Mouse (Mus musculus): ENCODE measurements around the gene Acvr1. TPM values are rescaled to one million over a fixed set of nuclear protein-coding genes. Genes with fewer than 3 reads are reported as not detected.
A peak's percentile ranks its signal among the peaks of the same experiment; 100 is the strongest.

Acvr1 gene
- polyA plus RNA-seq, 1 experiment from 2014 or later = 4.6 TPM

DNA sequence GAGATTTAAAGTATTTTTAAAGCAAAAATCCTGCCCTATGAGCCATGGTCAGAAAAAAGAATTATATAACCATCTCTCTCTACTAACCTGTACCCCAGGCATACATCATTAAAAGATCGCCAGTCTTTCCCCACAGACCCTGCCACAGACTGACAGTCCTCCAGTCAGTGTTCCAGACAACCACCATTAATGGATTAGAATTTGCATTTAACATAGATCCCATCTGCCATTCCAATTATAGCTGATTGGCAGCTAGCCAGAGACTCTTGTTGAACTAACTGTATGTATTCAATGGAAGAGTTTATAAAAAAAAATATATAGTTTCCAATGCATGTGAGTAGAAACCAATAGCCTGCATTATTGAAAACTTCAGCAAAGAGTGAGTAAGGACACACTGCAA lies 187.5 kb downstream of the Acvr1 start:
- WGBS = 64% methylated on average over 1 of the region's 1 CpGs
- H3K4me3 ChIP-seq (ENCODE audit: low read length) = no peak overlapping the region
- no peaks in the 10 kb centered on the region; the same call in 1 of the 2 replicates for H3K9me3 ChIP-seq (ENCODE audit: control insufficient read depth, low read length)
- no peaks in the 10 kb centered on the region for H3K27me3 ChIP-seq (replicated peaks; ENCODE audit: control insufficient read depth, insufficient read depth, low read length)
- H3K27ac ChIP-seq (ENCODE audit: low read length) = no peak overlapping the region
- ATAC-seq = no peak
- H3K9ac ChIP-seq (ENCODE audit: low read depth, low read length) = no peak overlapping the region
- H3K36me3 ChIP-seq (ENCODE audit: control insufficient read depth, insufficient read depth, low read length) = no peaks in the 10 kb centered on the region
- no peaks in the 10 kb centered on the region for H3K4me1 ChIP-seq (ENCODE audit: control insufficient read depth, insufficient read depth, low read length)
- no peak overlapping the region for H3K4me2 ChIP-seq (ENCODE audit: low read depth, low read length)

GRCm38 (mm10) chr2:58377417-58378130 lies 189.4 kb downstream of the Acvr1 start:
- H3K27ac ChIP-seq (ENCODE audit: low read length) = no peak overlapping the region
- ATAC-seq = peak; percentile 44; the same call in 1 of the 2 replicates
- no peaks in the 10 kb centered on the region for H3K36me3 ChIP-seq (ENCODE audit: control insufficient read depth, insufficient read depth, low read length)
- no peak overlapping the region for H3K9ac ChIP-seq (ENCODE audit: low read depth, low read length)
- no peak overlapping the region for H3K4me3 ChIP-seq (ENCODE audit: low read length)
- H3K27me3 ChIP-seq (replicated peaks; ENCODE audit: control insufficient read depth, insufficient read depth, low read length) = no peaks in the 10 kb centered on the region
- WGBS = 58% methylated on average over 9 of the region's 9 CpGs
- no peak overlapping the region for H3K4me2 ChIP-seq (ENCODE audit: low read depth, low read length)
- no peaks in the 10 kb centered on the region; the same call in 1 of the 2 replicates for H3K9me3 ChIP-seq (ENCODE audit: control insufficient read depth, low read length)
- no peaks in the 10 kb centered on the region for H3K4me1 ChIP-seq (ENCODE audit: control insufficient read depth, insufficient read depth, low read length)

DNA sequence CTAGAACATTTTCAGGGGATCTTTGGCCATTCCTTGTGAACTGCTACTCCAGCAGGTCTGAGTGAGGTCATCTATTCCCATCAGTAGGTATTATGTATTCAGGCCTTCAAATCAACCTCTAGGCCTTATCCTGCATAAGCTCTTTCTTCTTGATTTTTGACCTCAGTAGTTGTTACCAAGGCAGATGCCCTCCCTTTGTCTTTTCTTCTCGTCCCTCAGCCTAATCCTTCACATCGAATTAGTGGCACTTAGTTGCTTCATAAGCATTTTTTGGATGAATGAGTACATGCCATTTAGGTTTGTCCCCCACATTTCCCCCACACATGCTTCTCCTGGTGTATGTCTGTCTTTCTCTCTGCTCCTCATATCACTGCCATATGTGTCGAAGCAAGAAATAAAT lies 200.8 kb downstream of the Acvr1 start:
- 78% methylated on average over 3 of the region's 3 CpGs for WGBS
- Histone ChIP-seq H3K4me2 (ENCODE audit: low read depth, low read length) (no peak overlapping the region), H3K9ac (ENCODE audit: low read depth, low read length) (no peak overlapping the region), H3K4me1 (ENCODE audit: control insufficient read depth, insufficient read depth, low read length) (no peaks in the 10 kb centered on the region), H3K4me3 (ENCODE audit: low read length) (no peak overlapping the region), H3K27me3 (replicated peaks; ENCODE audit: control insufficient read depth, insufficient read depth, low read length) (no peaks in the 10 kb centered on the region), H3K27ac (ENCODE audit: low read length) (no peak overlapping the region), H3K9me3 (ENCODE audit: control insufficient read depth, low read length) (no peaks in the 10 kb centered on the region), H3K36me3 (ENCODE audit: control insufficient read depth, insufficient read depth, low read length) (no peaks in the 10 kb centered on the region)
- no peak for ATAC-seq

DNA sequence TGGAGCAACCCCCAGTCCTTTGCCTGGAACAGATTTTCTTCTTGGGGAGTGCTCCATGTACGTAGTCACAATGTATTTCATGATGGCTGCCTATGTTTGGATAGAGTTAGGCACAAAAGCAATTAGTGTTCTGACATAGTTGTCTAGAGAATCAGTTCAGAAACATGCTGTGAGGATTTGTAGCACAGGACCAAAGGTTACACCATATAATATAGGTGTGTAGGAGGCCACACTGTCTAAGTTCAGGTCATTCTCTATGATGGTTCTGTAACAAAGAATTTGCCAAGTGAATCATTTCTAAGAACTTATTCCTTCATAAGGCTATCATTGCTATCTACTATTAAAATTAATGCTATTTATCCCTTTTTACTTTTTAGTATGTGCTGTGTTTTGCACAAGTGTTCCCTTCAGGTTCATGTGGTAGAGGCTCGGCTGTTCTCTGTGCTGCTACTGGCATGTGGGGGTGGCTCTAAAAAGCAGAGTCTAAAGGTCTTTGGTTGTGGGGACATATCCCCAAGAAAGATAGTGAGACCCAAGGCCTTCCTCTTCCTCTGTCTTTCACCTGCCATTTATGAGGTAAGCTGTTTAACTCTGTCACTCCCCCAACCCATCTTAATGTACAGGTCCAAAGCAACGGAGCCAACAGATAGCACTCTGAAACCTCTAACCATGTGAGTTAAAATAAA lies 205.5 kb downstream of the Acvr1 start:
- H3K4me2 ChIP-seq (ENCODE audit: low read depth, low read length) = no peak overlapping the region
- no peaks in the 10 kb centered on the region for H3K36me3 ChIP-seq (ENCODE audit: control insufficient read depth, insufficient read depth, low read length)
- H3K9me3 ChIP-seq (ENCODE audit: control insufficient read depth, low read length) = no peaks in the 10 kb centered on the region
- peak; percentile 88 for ATAC-seq
- peak overlapping the region; percentile 61 for H3K27ac ChIP-seq (ENCODE audit: low read length)
- H3K27me3 ChIP-seq (replicated peaks; ENCODE audit: control insufficient read depth, insufficient read depth, low read length) = no peaks in the 10 kb centered on the region
- 78% methylated on average over 3 of the region's 3 CpGs for WGBS
- no peak overlapping the region for H3K4me3 ChIP-seq (ENCODE audit: low read length)
- peaks cover 6% of the 10 kb centered on the region; the same call in 1 of the 2 replicates for H3K4me1 ChIP-seq (ENCODE audit: control insufficient read depth, insufficient read depth, low read length)
- H3K9ac ChIP-seq (ENCODE audit: low read depth, low read length) = no peak overlapping the region

DNA sequence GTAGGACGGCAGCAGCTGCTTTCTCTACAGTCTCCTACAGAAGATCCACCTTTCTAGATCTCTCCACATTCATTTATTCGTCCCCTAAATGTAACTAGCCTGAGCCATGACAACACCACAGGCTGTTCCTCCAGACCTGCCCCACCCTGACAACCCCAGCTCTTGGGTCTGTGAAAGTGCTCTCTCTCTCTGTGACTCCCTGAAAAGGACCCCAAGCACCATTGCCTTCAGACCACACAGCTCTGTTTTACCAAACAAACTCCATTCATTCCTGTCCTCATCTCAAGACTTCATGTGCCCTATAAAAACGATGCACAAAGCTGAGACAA lies 208.9 kb downstream of the Acvr1 start:
- peaks cover 9% of the 10 kb centered on the region; the same call in 1 of the 2 replicates for H3K4me1 ChIP-seq (ENCODE audit: control insufficient read depth, insufficient read depth, low read length)
- WGBS = 17% methylated on average over 3 of the region's 3 CpGs
- H3K4me3 ChIP-seq (ENCODE audit: low read length) = peak overlapping the region; percentile 73
- ATAC-seq = peak; percentile 15
- H3K9ac ChIP-seq (ENCODE audit: low read depth, low read length) = peak overlapping the region; percentile 76
- H3K4me2 ChIP-seq (ENCODE audit: low read depth, low read length) = peak overlapping the region; percentile 98
- H3K27me3 ChIP-seq (replicated peaks; ENCODE audit: control insufficient read depth, insufficient read depth, low read length) = no peaks in the 10 kb centered on the region
- no peak overlapping the region for H3K27ac ChIP-seq (ENCODE audit: low read length)
- H3K36me3 ChIP-seq (ENCODE audit: control insufficient read depth, insufficient read depth, low read length) = no peaks in the 10 kb centered on the region
- H3K9me3 ChIP-seq (ENCODE audit: control insufficient read depth, low read length) = no peaks in the 10 kb centered on the region

DNA sequence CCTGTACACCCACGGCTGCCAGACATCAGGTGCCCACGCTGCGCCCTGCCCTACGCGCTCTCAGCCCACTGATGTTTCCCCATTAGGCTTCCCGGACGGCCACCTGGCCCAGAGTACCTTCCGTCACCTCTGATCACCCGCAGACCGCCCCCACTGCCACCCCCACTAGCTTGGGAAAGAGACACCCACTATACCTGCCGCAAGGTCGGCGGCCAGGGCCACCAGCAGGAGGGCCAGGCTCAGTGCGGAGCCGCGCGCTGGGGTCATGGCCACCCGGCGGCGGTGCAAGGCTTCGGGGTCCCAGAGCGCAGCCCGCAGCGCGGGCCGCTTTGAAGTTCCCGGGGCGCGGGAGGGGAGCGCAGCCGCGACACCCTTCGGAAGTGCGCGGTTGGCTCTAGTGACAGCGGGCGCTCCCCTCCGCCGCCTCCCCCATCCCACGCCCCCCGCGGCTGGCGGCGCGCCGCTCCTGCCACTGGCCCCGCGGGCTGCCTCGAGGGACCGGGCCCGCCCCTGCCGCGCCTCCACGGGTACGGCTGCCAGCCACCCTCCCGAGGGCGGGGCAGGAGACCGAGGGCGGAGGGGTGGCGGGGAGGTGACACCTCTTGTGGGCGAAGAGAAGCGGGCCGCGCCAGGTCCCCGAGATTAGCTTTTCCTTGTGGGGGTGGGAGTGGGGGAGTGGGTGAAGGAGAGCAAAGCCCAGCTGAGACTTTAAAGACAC lies 209.4 kb downstream of the Acvr1 start, which contains the start of gene Acvr1c:
TSS of gene Acvr1c (minus strand) at position 482 of the 718 bp plus-strand sequence.
- H3K4me1 ChIP-seq (ENCODE audit: control insufficient read depth, insufficient read depth, low read length) = peaks cover 9% of the 10 kb centered on the region; the same call in 1 of the 2 replicates
- peak within 1 kb of the TSS; percentile 73 for H3K4me3 ChIP-seq (ENCODE audit: low read length)
- H3K9me3 ChIP-seq (ENCODE audit: control insufficient read depth, low read length) = no peaks in the 10 kb centered on the region
- peak; percentile 79 for ATAC-seq
- H3K36me3 ChIP-seq (ENCODE audit: control insufficient read depth, insufficient read depth, low read length) = no peaks in the 10 kb centered on the region
- under 1% methylated on average over 62 of the region's 65 CpGs for WGBS
- peak within 1 kb of the TSS; percentile 76 for H3K9ac ChIP-seq (ENCODE audit: low read depth, low read length)
- no peaks in the 10 kb centered on the region for H3K27me3 ChIP-seq (replicated peaks; ENCODE audit: control insufficient read depth, insufficient read depth, low read length)
- H3K4me2 ChIP-seq (ENCODE audit: low read depth, low read length) = peak within 1 kb of the TSS; percentile 98
- H3K27ac ChIP-seq (ENCODE audit: low read length) = no peak within 1 kb of the TSS

DNA sequence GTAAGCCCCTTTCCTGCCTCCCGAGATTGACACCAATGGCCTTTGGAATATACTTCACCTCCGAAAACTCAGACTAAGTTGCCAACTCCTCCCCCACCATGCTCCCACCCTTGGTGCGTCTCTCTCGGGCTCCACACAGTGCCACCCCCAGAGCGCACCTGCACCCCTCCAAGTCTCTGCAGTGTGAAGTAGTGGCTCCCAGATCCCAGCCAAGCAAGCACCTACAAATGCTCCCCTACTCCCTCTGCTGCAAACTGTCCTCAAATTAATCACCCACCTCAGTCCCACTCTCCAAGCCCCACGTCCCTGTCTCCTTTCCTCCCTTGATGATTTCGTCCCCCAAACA lies 209.9 kb downstream of the Acvr1 start:
- Histone ChIP-seq H3K9me3 (ENCODE audit: control insufficient read depth, low read length) (no peaks in the 10 kb centered on the region), H3K4me2 (ENCODE audit: low read depth, low read length) (peak overlapping the region; percentile 98), H3K4me3 (ENCODE audit: low read length) (peak overlapping the region; percentile 73), H3K27ac (ENCODE audit: low read length) (no peak overlapping the region), H3K27me3 (replicated peaks; ENCODE audit: control insufficient read depth, insufficient read depth, low read length) (no peaks in the 10 kb centered on the region), H3K9ac (ENCODE audit: low read depth, low read length) (peak overlapping the region; percentile 76), H3K4me1 (ENCODE audit: control insufficient read depth, insufficient read depth, low read length) (peaks cover 9% of the 10 kb centered on the region; the same call in 1 of the 2 replicates), H3K36me3 (ENCODE audit: control insufficient read depth, insufficient read depth, low read length) (no peaks in the 10 kb centered on the region)
- 0% methylated on average over 7 of the region's 7 CpGs for WGBS
- peak; percentile 65 for ATAC-seq

GRCm38 (mm10) chr2:58354389-58354788 lies 212.6 kb downstream of the Acvr1 start:
- Histone ChIP-seq H3K9me3 (ENCODE audit: control insufficient read depth, low read length) (no peaks in the 10 kb centered on the region), H3K9ac (ENCODE audit: low read depth, low read length) (no peak overlapping the region), H3K4me3 (ENCODE audit: low read length) (no peak overlapping the region), H3K4me1 (ENCODE audit: control insufficient read depth, insufficient read depth, low read length) (peaks cover 9% of the 10 kb centered on the region; the same call in 1 of the 2 replicates), H3K4me2 (ENCODE audit: low read depth, low read length) (no peak overlapping the region), H3K36me3 (ENCODE audit: control insufficient read depth, insufficient read depth, low read length) (no peaks in the 10 kb centered on the region), H3K27me3 (replicated peaks; ENCODE audit: control insufficient read depth, insufficient read depth, low read length) (no peaks in the 10 kb centered on the region), H3K27ac (ENCODE audit: low read length) (no peak overlapping the region)
- ATAC-seq = no peak
- WGBS = 92% methylated on average over 3 of the region's 3 CpGs

GRCm38 (mm10) chr2:58352846-58353245 lies 214.1 kb downstream of the Acvr1 start:
- no peak overlapping the region for H3K27ac ChIP-seq (ENCODE audit: low read length)
- 70% methylated on average over 5 of the region's 5 CpGs for WGBS
- no peak for ATAC-seq
- no peaks in the 10 kb centered on the region for H3K27me3 ChIP-seq (replicated peaks; ENCODE audit: control insufficient read depth, insufficient read depth, low read length)
- H3K4me1 ChIP-seq (ENCODE audit: control insufficient read depth, insufficient read depth, low read length) = peaks cover 9% of the 10 kb centered on the region; the same call in 1 of the 2 replicates
- no peaks in the 10 kb centered on the region for H3K9me3 ChIP-seq (ENCODE audit: control insufficient read depth, low read length)
- H3K4me2 ChIP-seq (ENCODE audit: low read depth, low read length) = no peak overlapping the region
- no peak overlapping the region for H3K4me3 ChIP-seq (ENCODE audit: low read length)
- no peaks in the 10 kb centered on the region for H3K36me3 ChIP-seq (ENCODE audit: control insufficient read depth, insufficient read depth, low read length)
- H3K9ac ChIP-seq (ENCODE audit: low read depth, low read length) = no peak overlapping the region

Data from intestine, embryonic 16.5 days (tissue).